Mouse (Mus musculus) cortical plate, adult 2 months (tissue): ENCODE measurements at regions not wholly inside any gene's neighbourhood (a gene's known extent, or its start where the extent isn't known, plus 50 kb on each side); places are given as distances from the start of the nearest gene placed in this dataset.

ENCODE experiments used
- CTCF ChIP-seq: fragments of 200-500 bp; IDR thresholded peaks from 2 replicates; pipeline ENCODE4 v1.5.1; 2011; ENCODE audit warnings: mild to moderate bottlenecking, control low read depth, low read length; ENCODE audit not compliant: insufficient read depth; ENCODE audit errors: extremely low read depth
- POLR2A ChIP-seq: fragments of 200-500 bp; IDR thresholded peaks from 2 replicates; pipeline ENCODE4 v1.6.1; 2011; ENCODE audit warnings: mild to moderate bottlenecking, low read length, control low read depth; ENCODE audit not compliant: insufficient read depth; ENCODE audit errors: extremely low read depth

DNA sequence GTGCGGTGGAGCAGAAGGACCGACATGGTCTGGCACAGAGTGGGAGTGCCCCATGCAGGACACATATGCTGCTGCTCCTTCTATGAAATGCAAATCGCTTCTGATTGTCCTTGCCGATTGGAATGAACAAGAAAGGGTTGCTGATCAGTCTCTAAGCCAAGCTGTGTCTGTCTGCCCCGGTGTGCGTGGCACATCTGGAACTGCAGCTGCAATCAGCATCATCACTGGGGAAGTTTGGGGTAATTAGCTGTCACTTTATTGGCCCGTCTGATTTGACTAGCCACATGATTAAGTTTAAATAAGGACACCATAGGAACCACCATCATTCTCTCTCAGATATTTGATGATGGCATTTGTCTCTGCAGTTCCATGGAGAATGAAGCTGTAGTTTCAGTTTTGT, 162.9 kb upstream of the Ppp3ca start:
- TF ChIP-seq CTCF (no peak), POLR2A (no peak)
